Mouse (Mus musculus): ENCODE results near the gene Zfp819. TPM values are rescaled to one million over a fixed set of nuclear protein-coding genes. Genes with fewer than 3 reads are reported as not detected.
"Not testable (repeated sequence)": the region's sequence is repeated elsewhere in the genome, so short reads cannot be mapped to it uniquely, and the experiment has no call there.

Gene Zfp819
- polyA plus RNA-seq, 1 experiment from 2014 or later, result 0.25 TPM

GRCm38 (mm10) chr7:43660002-43660401 lies 53.0 kb downstream of the Zfp819 start, which contains the start of gene Siglece:
Gene Siglece, minus strand, starts transcription at chr7:43660161.
- no peak within 1 kb of the TSS for H3K9ac ChIP-seq (ENCODE audit: low read length)
- no peak within 1 kb of the TSS for H3K4me3 ChIP-seq (ENCODE audit: low read depth, low read length)
- H3K27ac ChIP-seq (ENCODE audit: low read depth, low read length), result no peak within 1 kb of the TSS
- DNase-seq (ENCODE audit: low spot score), result no peak
- ATAC-seq (ENCODE audit: insufficient read depth, low FRiP score, low TSS enrichment), result no peak
- H3K27me3 ChIP-seq (ENCODE audit: control insufficient read depth, insufficient read depth, low read length), result no peaks in the 10 kb centered on the region
- no peak within 1 kb of the TSS for H3K4me2 ChIP-seq (ENCODE audit: low read depth)
- no peaks in the 10 kb centered on the region for H3K9me3 ChIP-seq (ENCODE audit: control insufficient read depth, low read length)
- WGBS, result 82% methylated on average over 1 of the region's 1 CpGs
- H3K4me1 ChIP-seq (ENCODE audit: control insufficient read depth, insufficient read depth, low read length), result no peaks in the 10 kb centered on the region
- H3K36me3 ChIP-seq (ENCODE audit: control insufficient read depth, insufficient read depth, low read length), result no peaks in the 10 kb centered on the region

GRCm38 (mm10) chr7:43662804-43663203 lies 55.8 kb downstream of the Zfp819 start:
- Histone ChIP-seq H3K27me3 (ENCODE audit: control insufficient read depth, insufficient read depth, low read length) (no peaks in the 10 kb centered on the region), H3K27ac (ENCODE audit: low read depth, low read length) (no peak overlapping the region), H3K4me2 (ENCODE audit: low read depth) (no peak overlapping the region), H3K9me3 (ENCODE audit: control insufficient read depth, low read length) (no peaks in the 10 kb centered on the region), H3K4me1 (ENCODE audit: control insufficient read depth, insufficient read depth, low read length) (no peaks in the 10 kb centered on the region), H3K9ac (ENCODE audit: low read length) (no peak overlapping the region), H3K4me3 (ENCODE audit: low read depth, low read length) (no peak overlapping the region), H3K36me3 (ENCODE audit: control insufficient read depth, insufficient read depth, low read length) (no peaks in the 10 kb centered on the region)
- 93% methylated on average over 1 of the region's 1 CpGs for WGBS
- no peak for ATAC-seq (ENCODE audit: insufficient read depth, low FRiP score, low TSS enrichment)
- no peak for DNase-seq (ENCODE audit: low spot score)

GRCm38 (mm10) chr7:43667221-43667620 lies 60.3 kb downstream of the Zfp819 start:
- not testable (repeated sequence) for H3K36me3 ChIP-seq (ENCODE audit: control insufficient read depth, insufficient read depth, low read length); H3K4me2 ChIP-seq (ENCODE audit: low read depth); H3K9ac ChIP-seq (ENCODE audit: low read length); ATAC-seq (ENCODE audit: insufficient read depth, low FRiP score, low TSS enrichment); DNase-seq (ENCODE audit: low spot score); H3K27me3 ChIP-seq (ENCODE audit: control insufficient read depth, insufficient read depth, low read length); H3K4me3 ChIP-seq (ENCODE audit: low read depth, low read length); H3K27ac ChIP-seq (ENCODE audit: low read depth, low read length); H3K9me3 ChIP-seq (ENCODE audit: control insufficient read depth, low read length); H3K4me1 ChIP-seq (ENCODE audit: control insufficient read depth, insufficient read depth, low read length)
- WGBS, result 91% methylated on average over 4 of the region's 4 CpGs

Other genes with a start within 250 kb of the Zfp819 start
- 0.08 and 0.19 TPM in 2 replicates for gene Siglecg, start 199.0 kb upstream of the Zfp819 start, polyA plus RNA-seq (2014; fragmentation: Nextera tagmentation; extraction: Ambion mirVana)
- gene Lim2, start 179.5 kb upstream of the Zfp819 start, polyA plus RNA-seq (2014; fragmentation: Nextera tagmentation; extraction: Ambion mirVana), result not detected in 2 replicates
- not detected in 2 replicates for gene Nkg7, start 170.1 kb upstream of the Zfp819 start, polyA plus RNA-seq (2014; fragmentation: Nextera tagmentation; extraction: Ambion mirVana)
- gene Cldnd2, start 166.4 kb upstream of the Zfp819 start, polyA plus RNA-seq (2014; fragmentation: Nextera tagmentation; extraction: Ambion mirVana), result not detected in 2 replicates
- gene Etfb, start 163.1 kb upstream of the Zfp819 start, polyA plus RNA-seq (2014; fragmentation: Nextera tagmentation; extraction: Ambion mirVana), result 207 and 224 TPM in 2 replicates
- not detected in 2 replicates for gene Gm45233, start 163.0 kb upstream of the Zfp819 start, polyA plus RNA-seq (2014; fragmentation: Nextera tagmentation; extraction: Ambion mirVana)
- gene Vsig10l, start 144.0 kb upstream of the Zfp819 start, polyA plus RNA-seq (2014; fragmentation: Nextera tagmentation; extraction: Ambion mirVana), result 2.0 and 4.0 TPM in 2 replicates
- gene Iglon5, start 117.1 kb upstream of the Zfp819 start, polyA plus RNA-seq (2014; fragmentation: Nextera tagmentation; extraction: Ambion mirVana), result 2.4 and 2.7 TPM in 2 replicates
- not detected in 2 replicates for gene 4931406B18Rik, start 101.2 kb upstream of the Zfp819 start, polyA plus RNA-seq (2014; fragmentation: Nextera tagmentation; extraction: Ambion mirVana)
- gene Cd33, start 62.7 kb upstream of the Zfp819 start, polyA plus RNA-seq (2014; fragmentation: Nextera tagmentation; extraction: Ambion mirVana), result 1.2 and 1.3 TPM in 2 replicates
- gene Zfp658, start 44.9 kb upstream of the Zfp819 start, polyA plus RNA-seq (2014; fragmentation: Nextera tagmentation; extraction: Ambion mirVana), result 7.7 and 8.9 TPM in 2 replicates
- gene Zfp719, start 27.6 kb upstream of the Zfp819 start, polyA plus RNA-seq (2014; fragmentation: Nextera tagmentation; extraction: Ambion mirVana), result 18.4 and 19.3 TPM in 2 replicates
- gene Ceacam18, start 27.5 kb downstream of the Zfp819 start, polyA plus RNA-seq (2014; fragmentation: Nextera tagmentation; extraction: Ambion mirVana), result not detected in 2 replicates
- gene Siglece, start 53.0 kb downstream of the Zfp819 start, polyA plus RNA-seq (2014; fragmentation: Nextera tagmentation; extraction: Ambion mirVana), result 0.34 TPM in 1 of 2 replicates, not detected in the other
- 11.0 and 11.6 TPM in 2 replicates for gene Ctu1, start 64.8 kb downstream of the Zfp819 start, polyA plus RNA-seq (2014; fragmentation: Nextera tagmentation; extraction: Ambion mirVana)
- gene Klk14, start 83.2 kb downstream of the Zfp819 start, polyA plus RNA-seq (2014; fragmentation: Nextera tagmentation; extraction: Ambion mirVana), result not detected in 2 replicates
- gene Klk13, start 105.4 kb downstream of the Zfp819 start, polyA plus RNA-seq (2014; fragmentation: Nextera tagmentation; extraction: Ambion mirVana), result 0.39 TPM in 1 of 2 replicates, not detected in the other
- not detected in 2 replicates for gene Klk12, start 161.7 kb downstream of the Zfp819 start, polyA plus RNA-seq (2014; fragmentation: Nextera tagmentation; extraction: Ambion mirVana)
- gene Klk11, start 167.4 kb downstream of the Zfp819 start, polyA plus RNA-seq (2014; fragmentation: Nextera tagmentation; extraction: Ambion mirVana), result not detected in 2 replicates
- gene Klk10, start 173.9 kb downstream of the Zfp819 start, polyA plus RNA-seq (2014; fragmentation: Nextera tagmentation; extraction: Ambion mirVana), result not detected in 2 replicates
- gene Klk9, start 184.7 kb downstream of the Zfp819 start, polyA plus RNA-seq (2014; fragmentation: Nextera tagmentation; extraction: Ambion mirVana), result not detected in 2 replicates
- 8.6 and 9.4 TPM in 2 replicates for gene Klk8, start 190.4 kb downstream of the Zfp819 start, polyA plus RNA-seq (2014; fragmentation: Nextera tagmentation; extraction: Ambion mirVana)
- not detected in 2 replicates for gene Klk7, start 204.1 kb downstream of the Zfp819 start, polyA plus RNA-seq (2014; fragmentation: Nextera tagmentation; extraction: Ambion mirVana)
- not detected in 2 replicates for gene Klk6, start 217.3 kb downstream of the Zfp819 start, polyA plus RNA-seq (2014; fragmentation: Nextera tagmentation; extraction: Ambion mirVana)
- not detected in 2 replicates for gene Klk5, start 234.8 kb downstream of the Zfp819 start, polyA plus RNA-seq (2014; fragmentation: Nextera tagmentation; extraction: Ambion mirVana)

All from neural tube, embryonic 11.5 days (tissue).